Mouse (Mus musculus): ENCODE measurements around the gene Amacr. TPM values are rescaled to one million over a fixed set of nuclear protein-coding genes. Genes with fewer than 3 reads are reported as not detected.

Amacr gene
- polyA plus RNA-seq, 1 experiment from 2014 or later = 9.3 TPM

DNA sequence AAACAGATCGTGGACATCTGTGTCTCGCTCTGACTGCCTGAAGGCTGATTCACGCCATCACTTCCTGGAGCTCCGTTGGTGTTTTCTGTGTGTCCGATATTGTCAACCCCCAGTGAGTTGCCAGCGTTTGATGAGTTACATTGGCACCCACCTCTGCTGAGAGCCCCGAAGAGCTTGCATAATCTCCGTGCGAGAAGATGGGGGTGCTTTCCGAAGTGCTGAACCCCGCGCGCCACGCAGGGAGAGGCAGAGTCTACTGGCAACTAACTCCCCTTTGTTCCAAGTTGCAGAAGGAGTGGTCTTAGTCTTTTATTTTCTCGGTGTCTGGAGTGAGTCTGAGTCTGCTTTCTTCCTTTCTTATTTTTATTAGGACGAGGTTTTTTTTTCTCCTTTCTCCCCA is 56.2 kb downstream of the Amacr start, which contains the start of gene Rxfp3:
Gene Rxfp3, minus strand, starts transcription at position 281 of the 400 bp plus-strand sequence.
- 2% methylated on average over 16 of the region's 16 CpGs for WGBS
- ATAC-seq = peak; percentile 13; the same call in 1 of the 2 replicates
- Histone ChIP-seq H3K9me3 (no peaks in the 10 kb centered on the region), H3K4me2 (replicated peaks) (peak within 1 kb of the TSS; percentile 64), H3K4me1 (replicated peaks) (peaks cover 25% of the 10 kb centered on the region), H3K4me3 (replicated peaks) (peak within 1 kb of the TSS; percentile 41), H3K27ac (no peak within 1 kb of the TSS), H3K36me3 (no peaks in the 10 kb centered on the region), H3K27me3 (peaks cover 54% of the 10 kb centered on the region), H3K9ac (replicated peaks) (peak within 1 kb of the TSS; percentile 45; the same call in 1 of the 2 replicates)

DNA sequence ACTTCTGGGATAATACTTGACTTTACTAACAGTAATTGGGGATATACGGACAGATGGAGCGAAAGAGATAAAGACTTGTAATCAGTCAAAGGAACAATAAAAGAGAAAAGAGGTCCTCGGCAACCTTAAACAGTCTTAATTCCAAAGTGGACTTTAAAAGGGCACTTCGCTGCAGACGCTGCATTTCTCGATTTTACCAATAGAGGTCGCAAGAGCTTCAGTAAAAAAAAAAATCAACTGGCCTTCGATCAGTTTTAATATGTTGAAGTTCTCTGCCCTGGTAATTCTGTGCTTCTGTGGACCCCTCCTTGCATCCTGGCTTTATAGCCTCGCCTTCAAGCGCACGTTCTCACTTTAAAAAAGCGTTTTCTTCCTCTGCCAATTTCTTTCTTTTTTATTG is 56.9 kb downstream of the Amacr start:
- no peaks in the 10 kb centered on the region for H3K9me3 ChIP-seq
- H3K36me3 ChIP-seq = no peaks in the 10 kb centered on the region
- no peak overlapping the region for H3K27ac ChIP-seq
- peaks cover 25% of the 10 kb centered on the region for H3K4me1 ChIP-seq (replicated peaks)
- ATAC-seq = no peak
- no peak overlapping the region for H3K4me2 ChIP-seq (replicated peaks)
- H3K9ac ChIP-seq (replicated peaks) = no peak overlapping the region
- peaks cover 54% of the 10 kb centered on the region for H3K27me3 ChIP-seq
- H3K4me3 ChIP-seq (replicated peaks) = no peak overlapping the region
- WGBS = 3% methylated on average over 12 of the region's 12 CpGs

DNA sequence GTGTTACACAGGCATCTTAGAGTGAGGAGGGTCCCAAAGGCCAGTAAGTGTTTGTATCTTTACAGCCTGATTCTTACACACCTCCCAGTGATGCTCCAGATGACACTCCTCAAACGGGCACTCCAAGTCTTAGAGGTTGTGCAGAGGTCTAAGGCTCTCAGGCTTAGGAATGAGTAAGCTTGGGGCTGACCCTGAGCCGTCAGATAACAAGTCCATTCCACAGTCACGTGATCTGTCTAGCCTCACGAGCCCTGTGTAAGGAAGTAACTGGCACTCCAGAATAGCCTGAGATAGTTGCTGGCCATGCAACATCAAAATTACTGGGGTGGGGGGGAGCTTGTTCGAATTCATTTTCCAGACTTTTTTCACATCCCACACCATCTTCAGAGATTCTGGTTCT is 58.5 kb downstream of the Amacr start:
- peaks cover 25% of the 10 kb centered on the region for H3K4me1 ChIP-seq (replicated peaks)
- 65% methylated on average over 5 of the region's 5 CpGs for WGBS
- no peaks in the 10 kb centered on the region for H3K9me3 ChIP-seq
- H3K4me3 ChIP-seq (replicated peaks) = no peak overlapping the region
- no peaks in the 10 kb centered on the region for H3K36me3 ChIP-seq
- H3K27ac ChIP-seq = no peak overlapping the region
- no peak for ATAC-seq
- no peak overlapping the region for H3K4me2 ChIP-seq (replicated peaks)
- peaks cover 39% of the 10 kb centered on the region for H3K27me3 ChIP-seq
- no peak overlapping the region for H3K9ac ChIP-seq (replicated peaks)

DNA sequence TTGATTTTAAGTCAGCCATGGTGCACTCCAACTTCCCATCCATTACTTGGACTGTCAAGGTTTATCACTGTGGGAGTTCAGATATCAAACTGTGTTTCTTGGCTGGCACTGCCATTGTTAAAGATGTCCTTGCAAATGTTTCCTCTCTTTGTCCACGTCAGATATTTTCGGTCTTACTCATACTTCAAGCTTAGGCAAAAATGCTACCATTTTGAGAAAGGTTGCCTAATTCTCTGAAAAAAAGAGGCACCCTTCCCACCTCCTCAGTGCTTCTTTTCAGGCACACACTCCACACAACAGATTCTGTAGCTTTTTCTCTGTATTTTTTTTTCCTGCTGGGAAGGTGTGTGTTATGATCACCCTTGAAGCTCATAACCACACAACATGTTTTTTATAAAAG is 59.7 kb downstream of the Amacr start:
- Histone ChIP-seq H3K9ac (replicated peaks) (no peak overlapping the region), H3K27me3 (peaks cover 28% of the 10 kb centered on the region), H3K36me3 (no peaks in the 10 kb centered on the region), H3K4me1 (replicated peaks) (peaks cover 17% of the 10 kb centered on the region), H3K9me3 (no peaks in the 10 kb centered on the region), H3K4me3 (replicated peaks) (no peak overlapping the region), H3K4me2 (replicated peaks) (no peak overlapping the region), H3K27ac (no peak overlapping the region)
- WGBS = 92% methylated on average over 2 of the region's 2 CpGs
- ATAC-seq = no peak

DNA sequence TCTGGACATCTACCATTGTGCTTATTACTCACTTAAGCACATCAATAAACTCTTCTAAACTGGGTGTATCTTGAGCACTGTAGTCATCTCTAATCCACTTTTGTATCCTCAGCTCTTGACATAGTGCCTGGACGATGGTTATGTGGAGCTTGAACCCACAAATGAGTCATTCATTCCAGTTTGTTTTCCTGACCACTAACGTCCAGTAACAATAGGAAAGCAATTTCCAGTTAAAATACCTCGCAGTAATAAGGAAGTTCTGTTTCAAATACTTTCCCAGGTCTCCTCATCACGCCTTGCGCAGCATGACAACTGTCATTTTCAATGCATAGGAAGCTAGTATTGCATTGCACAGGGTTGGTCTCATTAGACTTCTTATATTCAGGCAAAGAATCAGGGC is 61.3 kb downstream of the Amacr start:
- Histone ChIP-seq H3K27me3 (peaks cover 12% of the 10 kb centered on the region), H3K9me3 (no peaks in the 10 kb centered on the region), H3K4me2 (replicated peaks) (no peak overlapping the region), H3K4me3 (replicated peaks) (no peak overlapping the region), H3K27ac (no peak overlapping the region), H3K36me3 (no peaks in the 10 kb centered on the region), H3K4me1 (replicated peaks) (peaks cover 1% of the 10 kb centered on the region), H3K9ac (replicated peaks) (no peak overlapping the region)
- no peak for ATAC-seq
- WGBS = 88% methylated on average over 5 of the region's 5 CpGs

Other genes starting within 250 kb of the Amacr start
- gene C1qtnf3, start 29.4 kb upstream of the Amacr start, polyA plus RNA-seq (2015; fragmentation: Nextera tagmentation; extraction: Ambion mirVana) = 0.30 and 0.52 TPM in 2 replicates
- 0.09 TPM in 1 of 2 replicates, not detected in the other for gene Slc45a2, start 19.0 kb downstream of the Amacr start, polyA plus RNA-seq (2015; fragmentation: Nextera tagmentation; extraction: Ambion mirVana)
- 1.2 and 1.3 TPM in 2 replicates for gene Rxfp3, start 56.2 kb downstream of the Amacr start, polyA plus RNA-seq (2015; fragmentation: Nextera tagmentation; extraction: Ambion mirVana)
- 1.4 and 1.5 TPM in 2 replicates for gene Adamts12, start 83.0 kb downstream of the Amacr start, polyA plus RNA-seq (2015; fragmentation: Nextera tagmentation; extraction: Ambion mirVana)